18 mouse cellular contexts compared by ENCODE assay signal in genomic region chr12:73032665-73033064, GRCm38 (mm10). TPM values are rescaled to one million over a fixed set of nuclear protein-coding genes. Genes with fewer than 3 reads are reported as not detected.
"Had no signal": no experiment of that assay in that cellular context is flagged by ENCODE, and none has a peak within 500 bp of the region (broad histone marks: within the 10 kb centered on the region; RNA-seq: fewer than 3 reads in every experiment).

No protein-coding gene starts in this region.

- H3K9ac ChIP-seq: lung, embryonic 14.5 days; midbrain, embryonic 13.5 days; midbrain, embryonic 15.5 days; neural tube, embryonic 12.5 days; stomach, embryonic 15.5 days had no signal

- H3K9me3 ChIP-seq: megakaryocyte, embryonic 14.5 days; midbrain, embryonic 13.5 days; midbrain, embryonic 15.5 days; neural tube, embryonic 12.5 days; stomach, embryonic 15.5 days had no signal

- H3K36me3 ChIP-seq: midbrain, embryonic 13.5 days; midbrain, embryonic 15.5 days; neural tube, embryonic 12.5 days; stomach, embryonic 15.5 days had no signal

- H3K4me3 ChIP-seq: megakaryocyte, embryonic 14.5 days; midbrain, embryonic 13.5 days; midbrain, embryonic 15.5 days; neural tube, embryonic 12.5 days; stomach, embryonic 15.5 days had no signal

- ATAC-seq: midbrain, embryonic 13.5 days; midbrain, embryonic 15.5 days had no signal

- DNase-seq: lung, adult 18-20 months; lung, embryonic 14.5 days; lung, postnatal 10 days; right cerebral cortex, postnatal 14 days; thymus, adult 2 months; thymus, postnatal 25 days; thymus, postnatal 4 days had no signal

- H3K27ac ChIP-seq: macrophage; midbrain, embryonic 13.5 days; midbrain, embryonic 15.5 days; neural tube, embryonic 12.5 days; stomach, embryonic 15.5 days; stomach, postnatal 0 days had no signal

- H3K4me2 ChIP-seq: lung, embryonic 14.5 days; midbrain, embryonic 11.5 days; midbrain, embryonic 13.5 days; midbrain, embryonic 15.5 days; neural tube, embryonic 12.5 days; stomach, embryonic 15.5 days had no signal

RNA-seq across cellular contexts. Expression of gene Six1, which starts 21.0 kb away (rescaled TPM):
- total RNA-seq: monocyte, adult 5-6 weeks; neutrophil, adult 5-6 weeks had no signal
- polyA plus RNA-seq: macrophage; spleen, adult 2 months had no signal
